Mouse (Mus musculus) stomach, embryonic 14.5 days (tissue): ENCODE measurements around the gene Rhno1. TPM values are rescaled to one million over a fixed set of nuclear protein-coding genes. Genes with fewer than 3 reads are reported as not detected.
"Not testable (repeated sequence)": the region's sequence is repeated elsewhere in the genome, so short reads cannot be mapped to it uniquely, and the experiment has no call there.

ENCODE experiments used
- ATAC-seq: fragments of 200-750 bp; cut with Nextera tagmentation; 2 replicates; pipeline ENCODE4 v1.8.0; 2017; ENCODE audit warnings: low read depth, moderate TSS enrichment; ENCODE audit not compliant: insufficient number of reproducible peaks, insufficient read depth, low FRiP score
- H3K27ac ChIP-seq: fragments of 300-500 bp; sonication (generic); 2 replicates; pipeline ENCODE4 v1.5.1; 2014; ENCODE audit warnings: mild to moderate bottlenecking, low read length, moderate library complexity, mixed read lengths
- H3K27me3 ChIP-seq: fragments of 300-500 bp; sonication (generic); 2 replicates; pipeline ENCODE4 v1.6.1; 2014; ENCODE audit warnings: low read length, control low read depth, mixed read lengths; ENCODE audit not compliant: control insufficient read depth, insufficient read depth
- H3K36me3 ChIP-seq: fragments of 300-500 bp; sonication (generic); 2 replicates; pipeline ENCODE4 v1.6.1; 2014; ENCODE audit warnings: mild to moderate bottlenecking, control low read depth, low read length, moderate library complexity, mixed read lengths; ENCODE audit not compliant: control insufficient read depth, insufficient read depth
- H3K4me1 ChIP-seq: fragments of 300-500 bp; sonication (generic); 2 replicates; pipeline ENCODE4 v1.6.1; 2014; ENCODE audit warnings: low read length, control low read depth, mixed read lengths; ENCODE audit not compliant: control insufficient read depth, insufficient read depth
- H3K4me2 ChIP-seq: fragments of 300-500 bp; sonication (generic); replicated peaks from 2 replicates; pipeline ENCODE4 v1.6.1; 2014; ENCODE audit warnings: low read depth, low read length, control low read depth
- H3K4me3 ChIP-seq: fragments of 300-500 bp; sonication (generic); 2 replicates; pipeline ENCODE4 v1.5.1; 2014; ENCODE audit warnings: low read depth, low read length, control low read depth
- H3K9ac ChIP-seq: fragments of 300-500 bp; sonication (generic); replicated peaks from 2 replicates; pipeline ENCODE4 v1.6.1; 2014; ENCODE audit warnings: low read depth, mild to moderate bottlenecking, control low read depth, low read length, moderate library complexity, mixed read lengths
- H3K9me3 ChIP-seq: fragments of 300-500 bp; sonication (generic); 2 replicates; pipeline ENCODE4 v1.6.1; 2016; ENCODE audit warnings: low read depth, low read length, control low read depth; ENCODE audit not compliant: control insufficient read depth
- WGBS: fragments of 180-500 bp; shearing (Covaris S2); extraction: QIAGEN DNeasy Blood & Tissue Kit; methylation state at CpG from one replicate; pipeline ENCODE4 v1.1.7; 2014; 5-methylcytosine and 5-hydroxymethylcytosine counted together
- polyA plus RNA-seq: library from polyadenylated mRNA; unstranded; fragments of >200 nt; fragmentation: Nextera tagmentation; extraction: Ambion mirVana; gene quantifications from 2 replicates; pipeline ENCODE4 v1.2.1, GENCODE M21; 2014

The Rhno1 gene
- polyA plus RNA-seq, 1 experiment from 2014 or later, result 126 TPM

- no peaks in the 10 kb centered on the region for H3K27me3 ChIP-seq
- H3K27ac ChIP-seq, result no peak overlapping the region
- H3K36me3 ChIP-seq, result no peaks in the 10 kb centered on the region
- H3K9me3 ChIP-seq, result no peaks in the 10 kb centered on the region
- no peak for ATAC-seq
- no peaks in the 10 kb centered on the region for H3K4me1 ChIP-seq
- WGBS, result 44% methylated on average over 1 of the region's 1 CpGs
- H3K4me2 ChIP-seq, result no peak overlapping the region
- no peak overlapping the region for H3K9ac ChIP-seq
- H3K4me3 ChIP-seq, result no peak overlapping the region
Measured at GRCm38 (mm10) chr6:128390683-128391082, 28.0 kb upstream of the Rhno1 start.

GRCm38 (mm10) chr6:128389185-128389584 lies 26.5 kb upstream of the Rhno1 start:
- no peak overlapping the region for H3K27ac ChIP-seq
- H3K4me3 ChIP-seq, result no peak overlapping the region
- no peaks in the 10 kb centered on the region for H3K27me3 ChIP-seq
- no peak for ATAC-seq
- 80% methylated on average over 1 of the region's 1 CpGs for WGBS
- no peaks in the 10 kb centered on the region for H3K36me3 ChIP-seq
- H3K4me2 ChIP-seq, result no peak overlapping the region
- H3K4me1 ChIP-seq, result no peaks in the 10 kb centered on the region
- H3K9ac ChIP-seq, result no peak overlapping the region
- H3K9me3 ChIP-seq, result no peaks in the 10 kb centered on the region

GRCm38 (mm10) chr6:128385026-128385425 lies 22.3 kb upstream of the Rhno1 start:
- no peaks in the 10 kb centered on the region for H3K9me3 ChIP-seq
- ATAC-seq, result no peak

GRCm38 (mm10) chr6:128383752-128384151 lies 21.0 kb upstream of the Rhno1 start:
- H3K4me1 ChIP-seq, result no peaks in the 10 kb centered on the region
- H3K9me3 ChIP-seq, result no peaks in the 10 kb centered on the region
- H3K36me3 ChIP-seq, result no peaks in the 10 kb centered on the region
- no peak overlapping the region for H3K9ac ChIP-seq
- no peak for ATAC-seq
- H3K27ac ChIP-seq, result no peak overlapping the region
- H3K4me3 ChIP-seq, result no peak overlapping the region
- 84% methylated on average over 7 of the region's 7 CpGs for WGBS
- no peak overlapping the region for H3K4me2 ChIP-seq
- no peaks in the 10 kb centered on the region for H3K27me3 ChIP-seq

More at GRCm38 (mm10) chr6:128385026-128385425, 22.3 kb upstream of the Rhno1 start:
- Histone ChIP-seq H3K27ac (no peak overlapping the region), H3K9ac (no peak overlapping the region), H3K4me2 (no peak overlapping the region), H3K36me3 (no peaks in the 10 kb centered on the region), H3K4me3 (no peak overlapping the region), H3K27me3 (no peaks in the 10 kb centered on the region), H3K4me1 (no peaks in the 10 kb centered on the region)
- 80% methylated on average over 1 of the region's 1 CpGs for WGBS

GRCm38 (mm10) chr6:128381254-128381653 lies 18.5 kb upstream of the Rhno1 start:
- no peaks in the 10 kb centered on the region for H3K4me1 ChIP-seq
- 72% methylated on average over 3 of the region's 3 CpGs for WGBS

GRCm38 (mm10) chr6:128380594-128381167 lies 18.0 kb upstream of the Rhno1 start:
- H3K4me1 ChIP-seq, ATAC-seq, H3K4me2 ChIP-seq, H3K9me3 ChIP-seq, H3K4me3 ChIP-seq, H3K27me3 ChIP-seq, H3K9ac ChIP-seq, H3K27ac ChIP-seq, H3K36me3 ChIP-seq: not testable (repeated sequence)
- WGBS, result 72% methylated on average over 1 of the region's 1 CpGs

More at GRCm38 (mm10) chr6:128381254-128381653, 18.5 kb upstream of the Rhno1 start:
- H3K36me3 ChIP-seq, result peaks cover 7% of the 10 kb centered on the region; the same call in 1 of the 2 replicates
- H3K9ac ChIP-seq, result no peak overlapping the region
- no peak overlapping the region for H3K4me3 ChIP-seq
- no peaks in the 10 kb centered on the region for H3K27me3 ChIP-seq
- no peaks in the 10 kb centered on the region for H3K9me3 ChIP-seq
- H3K4me2 ChIP-seq, result no peak overlapping the region
- no peak overlapping the region for H3K27ac ChIP-seq
- no peak for ATAC-seq

GRCm38 (mm10) chr6:128379636-128380035 lies 16.9 kb upstream of the Rhno1 start:
- no peaks in the 10 kb centered on the region for H3K4me1 ChIP-seq
- H3K4me2 ChIP-seq, result no peak overlapping the region
- H3K27ac ChIP-seq, result no peak overlapping the region
- H3K4me3 ChIP-seq, result no peak overlapping the region
- H3K27me3 ChIP-seq, result no peaks in the 10 kb centered on the region
- 84% methylated on average over 16 of the region's 16 CpGs for WGBS
- ATAC-seq, result no peak
- no peaks in the 10 kb centered on the region for H3K9me3 ChIP-seq
- peaks cover 12% of the 10 kb centered on the region; the same call in 1 of the 2 replicates for H3K36me3 ChIP-seq
- no peak overlapping the region for H3K9ac ChIP-seq

- Histone ChIP-seq H3K9me3 (no peaks in the 10 kb centered on the region), H3K27me3 (no peaks in the 10 kb centered on the region), H3K4me2 (no peak overlapping the region), H3K27ac (no peak overlapping the region), H3K9ac (no peak overlapping the region), H3K36me3 (peaks cover 39% of the 10 kb centered on the region), H3K4me1 (no peaks in the 10 kb centered on the region), H3K4me3 (no peak overlapping the region)
- 79% methylated on average over 17 of the region's 17 CpGs for WGBS
- ATAC-seq, result no peak
Measured at GRCm38 (mm10) chr6:128376371-128377085, 13.8 kb upstream of the Rhno1 start.
